In the genomic region with DNA sequence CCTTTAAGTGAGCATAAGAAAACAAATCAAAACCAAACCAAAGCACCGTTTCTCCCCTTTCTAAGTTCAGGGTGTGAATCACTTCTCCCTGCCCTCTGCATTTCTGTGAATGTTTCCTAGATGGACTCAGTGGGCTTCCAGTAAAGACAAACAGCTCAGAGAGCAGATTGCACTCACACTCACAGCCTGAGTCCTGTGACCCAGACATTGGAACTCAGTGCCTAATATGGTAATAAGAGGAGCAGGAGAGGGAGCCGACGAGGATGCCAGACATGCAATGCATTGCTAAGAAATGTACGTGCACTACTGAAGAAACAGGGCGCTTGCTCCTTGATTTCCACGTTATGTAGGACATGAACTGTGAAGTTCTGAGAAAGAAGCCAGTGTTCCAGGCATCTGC, we compare ENCODE assay signal across 9 mouse cellular contexts.
A peak's percentile ranks its signal among the peaks of the same experiment; 100 is the strongest.
DNase-seq lines count a peak whose midpoint lies in the region; ATAC-seq and TF ChIP-seq lines count a peak whose summit lies in the region.
"Had no signal": no experiment of that assay in that cellular context is flagged by ENCODE, and none has a peak within 500 bp of the region (broad histone marks: within the 10 kb centered on the region; RNA-seq: fewer than 3 reads in every experiment).

No protein-coding gene starts in this region.

- H3K9me3 ChIP-seq in forebrain, embryonic 10.5 days = no peaks in the 10 kb centered on the region
- no peaks in the 10 kb centered on the region for H3K9me3 ChIP-seq in forebrain, embryonic 12.5 days
- no peaks in the 10 kb centered on the region for H3K9me3 ChIP-seq in heart, embryonic 12.5 days (replicated peaks)
- no peaks in the 10 kb centered on the region for H3K9me3 ChIP-seq in lung, postnatal 0 days (ENCODE audit: low read length)
- H3K9me3 ChIP-seq: limb, embryonic 13.5 days had no signal

- peaks cover 40% of the 10 kb centered on the region for H3K4me1 ChIP-seq in forebrain, embryonic 10.5 days
- peaks cover 26% of the 10 kb centered on the region for H3K4me1 ChIP-seq in forebrain, embryonic 12.5 days
- H3K4me1 ChIP-seq in heart, embryonic 12.5 days (replicated peaks) = peaks cover 82% of the 10 kb centered on the region
- peaks cover 33% of the 10 kb centered on the region for H3K4me1 ChIP-seq in lung, postnatal 0 days (ENCODE audit: insufficient read depth, low read depth, low read length)

- peak; percentile 63 for TF ChIP-seq EP300 in lung, postnatal 0 days (IDR thresholded peaks at IDR 0.05)

- no peak overlapping the region for H3K9ac ChIP-seq in forebrain, embryonic 12.5 days
- no peak overlapping the region for H3K9ac ChIP-seq in heart, embryonic 12.5 days
- no peak overlapping the region for H3K9ac ChIP-seq in lung, postnatal 0 days (replicated peaks; ENCODE audit: low read depth)
- H3K9ac ChIP-seq: limb, embryonic 13.5 days had no signal

- no peaks in the 10 kb centered on the region for H3K36me3 ChIP-seq in forebrain, embryonic 10.5 days (replicated peaks)
- no peaks in the 10 kb centered on the region for H3K36me3 ChIP-seq in forebrain, embryonic 12.5 days (replicated peaks)
- no peaks in the 10 kb centered on the region for H3K36me3 ChIP-seq in heart, embryonic 12.5 days
- H3K36me3 ChIP-seq in lung, postnatal 0 days (ENCODE audit: insufficient read depth, low read length) = no peaks in the 10 kb centered on the region
- H3K36me3 ChIP-seq: limb, embryonic 13.5 days had no signal

- TF ChIP-seq CTCF in lung, postnatal 0 days (IDR thresholded peaks at IDR 0.05) = no peak

- H3K27ac ChIP-seq in forebrain, embryonic 10.5 days = peak overlapping the region; percentile 25; the same call in 1 of the 2 replicates
- H3K27ac ChIP-seq in forebrain, embryonic 12.5 days = no peak overlapping the region
- peak overlapping the region; percentile 90 for H3K27ac ChIP-seq in heart, embryonic 12.5 days (ENCODE audit: poor library complexity, severe bottlenecking)
- peak overlapping the region; percentile 70 for H3K27ac ChIP-seq in lung, postnatal 0 days (ENCODE audit: low read length)
- H3K27ac ChIP-seq: limb, embryonic 13.5 days had no signal

- no peaks in the 10 kb centered on the region for H3K27me3 ChIP-seq in forebrain, embryonic 10.5 days (ENCODE audit: poor library complexity, severe bottlenecking)
- H3K27me3 ChIP-seq in forebrain, embryonic 12.5 days = no peaks in the 10 kb centered on the region
- no peaks in the 10 kb centered on the region for H3K27me3 ChIP-seq in heart, embryonic 12.5 days (replicated peaks)
- no peaks in the 10 kb centered on the region for H3K27me3 ChIP-seq in lung, postnatal 0 days (replicated peaks; ENCODE audit: insufficient read depth, low read length)
- H3K27me3 ChIP-seq: limb, embryonic 13.5 days had no signal

- no peak overlapping the region for H3K4me2 ChIP-seq in forebrain, embryonic 12.5 days
- no peak overlapping the region for H3K4me2 ChIP-seq in heart, embryonic 12.5 days
- no peak overlapping the region for H3K4me2 ChIP-seq in lung, postnatal 0 days (replicated peaks; ENCODE audit: low read depth, low read length)
- H3K4me2 ChIP-seq: limb, embryonic 13.5 days had no signal

- WGBS in forebrain, embryonic 10.5 days = 66% methylated on average over 6 of the region's 6 CpGs
- WGBS in forebrain, embryonic 12.5 days = 71% methylated on average over 6 of the region's 6 CpGs
- WGBS in heart, embryonic 12.5 days = 21% methylated on average over 6 of the region's 6 CpGs
- 28% methylated on average over 6 of the region's 6 CpGs for WGBS in lung, postnatal 0 days

- H3K4me3 ChIP-seq in forebrain, embryonic 10.5 days = no peak overlapping the region
- no peak overlapping the region for H3K4me3 ChIP-seq in forebrain, embryonic 12.5 days (replicated peaks)
- H3K4me3 ChIP-seq in heart, embryonic 12.5 days = no peak overlapping the region
- no peak overlapping the region for H3K4me3 ChIP-seq in lung, postnatal 0 days (ENCODE audit: low read depth, low read length)
- H3K4me3 ChIP-seq: limb, embryonic 13.5 days had no signal

- no peak for DNase-seq in forebrain, embryonic 10.5 days (ENCODE audit: extremely low spot score, low spot score)
- DNase-seq in NIH3T3 (ENCODE audit: low read depth) (peak; percentile 88), MN1 (ENCODE audit: low spot score) (no peak)
- peak; percentile 70 for DNase-seq in lung, postnatal 0 days (ENCODE audit: low spot score)
- DNase-seq in natural killer cell, adult 2 months (ENCODE audit: low spot score in 2 of 2) = no peak
- no peak for DNase-seq in frontal cortex, adult 2 months (ENCODE audit: extremely low spot score in 1 of 2, low spot score in 1 of 2)

- ATAC-seq in forebrain, embryonic 12.5 days (ENCODE audit: low FRiP score) = no peak
- ATAC-seq in heart, embryonic 12.5 days (ENCODE audit: insufficient number of reproducible peaks, low FRiP score) = no peak
- ATAC-seq in lung, postnatal 0 days = peak; percentile 36

Comparison
In these comparisons a context has a peak if more than half of its experiments do, and no peak if none do; other contexts are left out.
1. DNase-seq: peak in NIH3T3 (single experiment) and lung, postnatal 0 days (single experiment); none in forebrain, embryonic 10.5 days (single experiment), MN1 (single experiment), natural killer cell, adult 2 months (0 of 2) and frontal cortex, adult 2 months (0 of 2).